Mouse (Mus musculus) forebrain, embryonic 16.5 days (tissue): Measurements from ENCODE around the gene March5. TPM values are rescaled to one million over a fixed set of nuclear protein-coding genes. Genes with fewer than 3 reads are reported as not detected.

Experiments
- ATAC-seq: fragments of 200-750 bp; cut with Nextera tagmentation; 2 replicates; pipeline ENCODE4 v1.8.0; 2017; ENCODE audit warnings: mild to moderate bottlenecking, moderate library complexity
- H3K27ac ChIP-seq: fragments of 300-500 bp; sonication (generic); 2 replicates; pipeline ENCODE4 v1.5.1; 2014; ENCODE audit warnings: low read length, control low read depth
- H3K27me3 ChIP-seq: fragments of 300-500 bp; sonication (generic); replicated peaks from 2 replicates; pipeline ENCODE4 v1.6.1; 2014; ENCODE audit warnings: low read length; ENCODE audit not compliant: control insufficient read depth, insufficient read depth
- H3K36me3 ChIP-seq: fragments of 300-500 bp; sonication (generic); 2 replicates; pipeline ENCODE4 v1.6.1; 2014; ENCODE audit not compliant: control insufficient read depth, insufficient read depth
- H3K4me1 ChIP-seq: fragments of 300-500 bp; sonication (generic); replicated peaks from 2 replicates; pipeline ENCODE4 v1.6.1; 2014; ENCODE audit warnings: low read length; ENCODE audit not compliant: control insufficient read depth, insufficient read depth
- H3K4me2 ChIP-seq: fragments of 300-500 bp; sonication (generic); 2 replicates; pipeline ENCODE4 v1.6.1; 2014; ENCODE audit warnings: mild to moderate bottlenecking, low read length, control low read depth
- H3K4me3 ChIP-seq: fragments of 300-500 bp; sonication (generic); replicated peaks from 2 replicates; pipeline ENCODE4 v1.5.1; 2014; ENCODE audit warnings: mild to moderate bottlenecking, low read length, control low read depth
- H3K9ac ChIP-seq: fragments of 300-500 bp; sonication (generic); replicated peaks from 2 replicates; pipeline ENCODE4 v1.6.1; 2014; ENCODE audit warnings: low read depth, low read length, control low read depth
- H3K9me3 ChIP-seq: fragments of 300-500 bp; sonication (generic); 2 replicates; pipeline ENCODE4 v1.6.1; 2016; ENCODE audit warnings: low read length; ENCODE audit not compliant: control insufficient read depth
- WGBS: fragments of 180-500 bp; shearing (Covaris S2); extraction: QIAGEN DNeasy Blood & Tissue Kit; methylation state at CpG from one replicate; pipeline ENCODE4 v1.1.7; 2014; 5-methylcytosine and 5-hydroxymethylcytosine counted together
- polyA plus RNA-seq: library from polyadenylated mRNA; unstranded; fragments of >200 nt; fragmentation: Nextera tagmentation; extraction: Ambion mirVana; gene quantifications from 2 replicates; pipeline ENCODE4 v1.2.1, GENCODE M21; 2015

March5 gene
- polyA plus RNA-seq, 1 experiment from 2014 or later = 111 TPM

DNA sequence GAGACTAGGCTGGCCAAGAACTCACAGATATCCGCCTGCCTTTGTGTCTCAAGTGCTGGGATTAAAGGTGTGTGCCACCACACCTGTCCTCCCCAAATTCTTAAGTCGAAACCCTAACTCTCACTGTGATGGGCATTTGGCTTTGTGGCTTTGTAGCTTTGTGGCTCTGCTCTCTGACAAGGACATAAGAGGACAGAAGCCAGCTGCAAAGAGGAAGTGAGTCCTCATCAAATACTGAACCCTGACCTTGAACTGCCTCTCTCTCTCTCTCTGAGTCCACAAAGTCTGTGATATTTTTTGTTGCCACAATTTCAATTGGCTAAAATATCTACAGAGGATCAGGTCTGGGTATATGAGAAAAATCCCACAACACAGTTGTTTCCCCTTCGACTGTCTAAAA, 40.9 kb downstream of the March5 start:
- Histone ChIP-seq H3K9me3 (no peaks in the 10 kb centered on the region), H3K4me2 (no peak overlapping the region), H3K36me3 (no peaks in the 10 kb centered on the region), H3K9ac (no peak overlapping the region), H3K27ac (no peak overlapping the region), H3K4me3 (no peak overlapping the region), H3K27me3 (no peaks in the 10 kb centered on the region), H3K4me1 (no peaks in the 10 kb centered on the region)
- ATAC-seq = no peak
- WGBS = 82% methylated on average over 3 of the region's 3 CpGs

DNA sequence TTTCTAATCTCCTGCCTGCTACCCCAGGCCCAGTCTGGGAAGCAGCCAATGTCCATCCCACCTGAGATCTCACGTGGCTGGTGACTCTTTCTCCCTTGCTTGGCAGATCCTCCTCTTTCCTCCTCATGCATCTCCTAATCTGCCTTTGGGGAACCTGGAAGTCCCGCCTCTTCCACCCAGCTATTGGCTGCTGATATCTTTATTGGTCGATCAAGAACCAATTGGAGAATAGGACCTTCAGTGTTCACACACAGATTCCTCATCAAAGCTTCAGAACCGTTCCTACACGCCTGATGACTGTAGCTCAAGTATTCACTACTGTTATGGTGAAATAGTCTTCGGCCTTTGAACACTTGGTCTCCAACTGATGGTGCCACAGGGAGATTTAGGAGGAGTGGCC, 44.8 kb downstream of the March5 start:
- no peaks in the 10 kb centered on the region for H3K36me3 ChIP-seq
- no peak for ATAC-seq
- H3K27ac ChIP-seq = no peak overlapping the region
- 68% methylated on average over 6 of the region's 6 CpGs for WGBS
- no peak overlapping the region for H3K9ac ChIP-seq
- H3K4me1 ChIP-seq = no peaks in the 10 kb centered on the region
- H3K4me3 ChIP-seq = no peak overlapping the region
- H3K4me2 ChIP-seq = no peak overlapping the region
- H3K9me3 ChIP-seq = no peaks in the 10 kb centered on the region
- H3K27me3 ChIP-seq = no peaks in the 10 kb centered on the region

DNA sequence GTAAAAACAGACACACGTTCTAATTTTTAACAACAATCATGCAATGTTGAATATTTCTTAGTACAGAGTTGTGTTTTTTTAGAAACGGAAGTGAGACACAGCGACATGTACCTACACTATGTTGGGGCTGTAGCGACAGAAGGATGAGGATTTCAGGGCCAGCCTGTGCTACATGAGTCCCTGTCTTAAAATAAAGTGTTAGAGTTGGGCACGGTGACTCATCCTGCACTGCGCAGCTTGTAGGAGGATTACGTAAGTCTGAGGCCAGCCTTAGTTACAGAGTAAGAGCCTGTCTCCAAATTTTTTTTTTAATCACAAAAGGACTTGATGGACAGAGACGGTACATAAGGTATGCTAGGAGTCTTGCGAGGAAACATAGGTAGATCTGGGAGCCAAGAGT, 48.0 kb downstream of the March5 start:
- Histone ChIP-seq H3K9me3 (no peaks in the 10 kb centered on the region), H3K36me3 (no peaks in the 10 kb centered on the region), H3K27me3 (no peaks in the 10 kb centered on the region), H3K4me1 (no peaks in the 10 kb centered on the region), H3K4me3 (no peak overlapping the region), H3K27ac (no peak overlapping the region), H3K4me2 (no peak overlapping the region), H3K9ac (no peak overlapping the region)
- 94% methylated on average over 9 of the region's 9 CpGs for WGBS
- ATAC-seq = no peak

- no peak for ATAC-seq
- Histone ChIP-seq H3K4me1 (peaks cover 5% of the 10 kb centered on the region; the same call in 1 of the 2 replicates), H3K4me3 (no peak overlapping the region), H3K36me3 (no peaks in the 10 kb centered on the region), H3K27ac (no peak overlapping the region), H3K4me2 (no peak overlapping the region), H3K27me3 (no peaks in the 10 kb centered on the region), H3K9ac (no peak overlapping the region), H3K9me3 (no peaks in the 10 kb centered on the region)
- 85% methylated on average over 4 of the region's 4 CpGs for WGBS
Observed at GRCm38 (mm10) chr19:37262389-37262788, 55.0 kb downstream of the March5 start.

- Histone ChIP-seq H3K9me3 (no peaks in the 10 kb centered on the region), H3K4me3 (no peak overlapping the region), H3K9ac (no peak overlapping the region), H3K4me2 (no peak overlapping the region), H3K4me1 (peaks cover 5% of the 10 kb centered on the region; the same call in 1 of the 2 replicates), H3K27ac (no peak overlapping the region), H3K27me3 (no peaks in the 10 kb centered on the region), H3K36me3 (no peaks in the 10 kb centered on the region)
- WGBS = 66% methylated on average over 8 of the region's 8 CpGs
- ATAC-seq = no peak
Observed at GRCm38 (mm10) chr19:37263566-37263942, 56.2 kb downstream of the March5 start.

DNA sequence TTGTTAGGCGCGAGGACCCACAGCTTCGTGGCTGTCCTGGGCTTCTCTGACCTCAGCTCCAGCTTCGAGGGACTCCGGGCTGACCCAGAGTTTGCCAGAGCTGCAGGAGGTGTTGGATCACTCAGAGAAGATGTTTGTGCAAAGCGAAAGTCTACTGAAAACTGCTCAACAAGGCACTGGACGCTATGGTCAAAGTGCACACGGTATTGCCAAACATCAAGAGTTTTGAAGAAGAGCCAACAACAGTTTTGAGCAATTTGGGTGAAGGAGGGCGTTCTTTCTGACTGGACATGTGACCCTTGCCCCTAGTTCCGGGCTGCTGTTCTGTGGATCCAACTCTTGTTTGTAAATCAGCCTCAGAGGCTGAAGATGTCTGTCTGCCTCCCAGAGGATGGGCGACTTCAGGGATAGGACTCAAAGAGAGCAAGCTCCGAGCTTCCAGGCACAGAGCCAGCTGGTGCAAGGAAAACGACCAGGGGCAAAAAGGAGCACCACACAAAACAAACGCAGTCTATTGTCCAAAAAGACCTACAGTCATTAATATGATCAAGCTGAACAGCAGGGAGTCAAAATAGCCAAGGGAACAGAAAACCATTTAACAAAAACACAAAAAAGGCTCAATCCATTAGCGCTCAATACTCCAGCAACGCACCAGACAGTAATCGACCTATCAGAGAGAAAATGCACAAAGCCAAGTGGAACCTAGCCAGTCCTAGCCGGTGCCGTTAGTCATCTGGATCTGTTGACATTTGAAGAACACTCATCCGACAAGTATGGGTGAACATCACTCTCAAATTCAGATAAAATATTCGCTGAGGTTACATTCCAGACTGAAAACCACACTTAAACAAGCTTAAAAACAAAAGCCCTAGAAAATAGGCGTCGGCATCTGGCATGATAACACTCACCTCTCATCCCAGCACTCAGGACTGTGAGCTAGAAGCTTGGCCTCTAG, 56.9 kb downstream of the March5 start:
- ATAC-seq = no peak
- peaks cover 5% of the 10 kb centered on the region; the same call in 1 of the 2 replicates for H3K4me1 ChIP-seq
- no peak overlapping the region for H3K9ac ChIP-seq
- 43% methylated on average over 23 of the region's 23 CpGs for WGBS
- H3K27ac ChIP-seq = no peak overlapping the region
- H3K4me3 ChIP-seq = no peak overlapping the region
- 0 out of 2 replicates have a peak, but pooled peaks cover 2% of the 10 kb centered on the region for H3K36me3 ChIP-seq
- H3K27me3 ChIP-seq = no peaks in the 10 kb centered on the region
- no peaks in the 10 kb centered on the region for H3K9me3 ChIP-seq
- peak overlapping the region; percentile 32 for H3K4me2 ChIP-seq

DNA sequence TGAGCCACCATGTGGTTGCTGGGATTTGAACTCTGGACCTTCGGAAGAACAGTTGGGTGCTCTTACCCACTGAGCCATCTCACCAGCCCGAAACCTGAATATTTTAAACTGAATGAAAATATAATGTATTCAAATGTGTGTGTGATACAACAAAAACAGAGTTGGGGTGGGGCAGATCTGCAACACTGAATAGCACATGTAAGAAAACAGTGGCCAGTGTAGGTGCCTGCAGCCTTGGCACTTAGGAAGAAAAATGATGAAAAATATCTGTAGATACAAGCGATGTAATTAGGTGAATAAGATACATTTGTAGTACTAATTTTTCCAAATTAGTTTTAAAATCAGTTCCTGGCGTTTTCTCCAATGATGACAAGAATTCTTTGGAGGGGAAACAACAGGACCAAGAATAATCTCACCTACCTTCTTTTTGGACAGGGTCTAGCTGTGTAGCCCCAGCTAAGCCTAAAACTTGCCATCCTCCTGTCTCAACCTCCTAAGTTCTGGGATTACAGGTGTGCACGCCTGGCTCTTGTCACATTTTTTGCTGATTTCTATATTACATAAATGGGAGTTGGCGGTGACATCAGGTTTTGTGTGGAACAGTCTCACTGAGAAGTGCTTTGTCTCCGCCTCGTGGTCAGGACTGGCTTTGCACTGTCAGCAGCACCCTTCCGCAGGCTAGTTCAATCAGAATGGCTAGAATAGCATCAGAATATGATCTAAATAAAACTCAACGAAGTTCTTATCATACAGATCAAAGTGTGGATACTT, 58.2 kb downstream of the March5 start:
- no peak overlapping the region for H3K4me2 ChIP-seq
- whole genome bisulfite sequencing = 31% methylated on average over 10 of the region's 10 CpGs

DNA sequence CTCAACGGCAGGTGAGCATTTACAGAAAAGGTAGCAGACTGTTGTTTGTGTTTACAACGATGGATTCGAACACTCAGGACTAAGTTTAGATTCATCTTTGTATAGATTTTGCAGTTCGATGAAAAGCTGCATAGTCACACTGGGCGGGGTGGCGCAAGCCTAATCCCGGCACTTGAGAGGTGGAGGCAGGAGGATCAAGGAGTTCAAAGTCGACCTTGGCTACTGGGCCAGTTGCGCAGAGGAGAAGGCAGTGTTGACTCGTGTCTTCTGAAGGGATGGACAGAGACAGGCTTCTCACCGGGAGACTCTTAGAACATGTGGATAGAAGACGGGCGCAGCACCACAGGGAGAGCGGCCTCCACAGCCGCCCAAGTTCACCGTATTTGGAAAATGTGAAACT, 61.8 kb downstream of the March5 start:
- no peaks in the 10 kb centered on the region for H3K9me3 ChIP-seq
- no peak overlapping the region for H3K27ac ChIP-seq
- no peak for ATAC-seq
- H3K36me3 ChIP-seq = 0 out of 2 replicates have a peak, but pooled peaks cover 2% of the 10 kb centered on the region
- no peak overlapping the region for H3K4me3 ChIP-seq
- H3K4me1 ChIP-seq = peaks cover 3% of the 10 kb centered on the region; the same call in 1 of the 2 replicates
- 89% methylated on average over 16 of the region's 16 CpGs for WGBS
- H3K27me3 ChIP-seq = no peaks in the 10 kb centered on the region
- H3K9ac ChIP-seq = no peak overlapping the region
- H3K4me2 ChIP-seq = no peak overlapping the region

More for the DNA sequence above, 58.2 kb downstream of the March5 start:
- Histone ChIP-seq H3K27me3 (no peaks in the 10 kb centered on the region), H3K4me3 (no peak overlapping the region), H3K4me1 (peaks cover 5% of the 10 kb centered on the region; the same call in 1 of the 2 replicates), H3K27ac (no peak overlapping the region), H3K9me3 (no peaks in the 10 kb centered on the region), H3K36me3 (0 out of 2 replicates have a peak, but pooled peaks cover 2% of the 10 kb centered on the region), H3K9ac (no peak overlapping the region)
- peak; percentile 93 for ATAC-seq
